Mouse (Mus musculus) gastrocnemius, adult 8-10 months (tissue): ENCODE measurements around the gene Tmbim4. TPM values are rescaled to one million over a fixed set of nuclear protein-coding genes. Genes with fewer than 3 reads are reported as not detected.
"Not testable (repeated sequence)": the region's sequence is repeated elsewhere in the genome, so short reads cannot be mapped to it uniquely, and the experiment has no call there.

Source experiments
- DNase-seq, 2 experiments: peaks; one replicate each; pipeline ENCODE4 v3.0.0; 2022; ENCODE audit warnings: low spot score in 2 of 2
- total RNA-seq, 4 experiments: library from RNA; stranded (reverse); gene quantifications; 2 replicates each; pipeline ENCODE4 v1.2.4; 2022

Tmbim4 gene
- total RNA-seq, 4 experiments from 2014 or later: 71.9 to 82.5 (median 78.6) TPM

DNA sequence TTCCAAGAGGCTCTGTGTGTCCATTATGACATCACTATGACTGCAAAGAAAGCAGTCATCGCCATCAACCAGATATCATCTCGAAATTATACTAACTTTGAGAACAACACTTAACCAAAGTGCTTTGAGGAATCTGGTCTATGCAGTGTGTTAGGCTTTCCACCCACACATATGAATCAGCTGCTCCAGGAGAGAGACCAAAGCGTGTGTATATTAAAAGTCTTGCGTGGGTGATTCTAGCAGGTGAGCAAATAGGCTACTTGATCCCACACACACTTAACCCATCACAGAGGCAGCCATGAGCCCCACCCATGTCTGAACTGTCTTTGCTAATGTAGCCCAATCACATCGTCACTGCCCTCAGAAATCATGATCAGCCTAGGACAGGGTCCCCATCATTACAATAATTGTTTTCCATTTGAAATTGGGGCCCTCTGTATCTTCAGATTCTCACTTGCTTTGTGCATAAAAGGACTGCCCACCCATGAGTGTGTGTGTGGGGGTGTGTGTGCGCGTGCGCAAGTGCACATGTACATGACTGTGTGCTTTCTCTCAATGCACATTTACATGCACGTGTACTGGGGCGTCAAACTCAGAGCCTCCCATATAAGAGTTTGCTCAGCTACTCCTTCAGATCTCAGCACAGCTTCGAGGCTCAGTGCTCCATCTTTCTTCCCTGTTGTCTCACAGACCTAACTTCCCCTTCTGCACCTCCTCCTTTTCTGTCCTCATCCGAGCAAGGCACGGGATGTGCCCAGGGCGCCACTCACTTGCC, 4.1 kb upstream of the Tmbim4 start:
- DNase-seq: no peak

DNA sequence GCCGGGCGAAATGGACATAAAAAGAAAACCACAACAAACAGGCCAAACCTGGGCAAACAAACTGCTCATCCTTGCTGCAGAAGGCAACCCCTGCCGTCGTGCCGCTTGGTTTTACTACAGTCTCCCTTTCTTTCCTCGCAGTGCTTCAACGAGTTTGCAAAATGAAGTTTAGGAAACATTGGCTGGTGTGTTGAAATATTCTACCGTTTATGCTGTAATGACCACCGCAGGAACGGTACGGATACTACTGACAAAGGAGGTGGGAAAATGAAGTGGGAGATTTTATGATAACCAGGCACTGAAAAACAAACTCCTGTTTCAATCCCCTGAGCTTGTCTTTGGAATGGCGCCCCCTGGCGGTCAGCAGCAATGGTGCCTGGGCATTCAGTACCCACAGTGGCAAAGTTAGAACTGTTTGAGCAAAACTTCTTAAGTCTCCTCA, 592 bp downstream of the Tmbim4 start, which contains the start of gene Irak3:
Gene Irak3, minus strand, starts transcription at position 170 of the 442 bp plus-strand sequence.
- peak; percentile 60 for DNase-seq

DNA sequence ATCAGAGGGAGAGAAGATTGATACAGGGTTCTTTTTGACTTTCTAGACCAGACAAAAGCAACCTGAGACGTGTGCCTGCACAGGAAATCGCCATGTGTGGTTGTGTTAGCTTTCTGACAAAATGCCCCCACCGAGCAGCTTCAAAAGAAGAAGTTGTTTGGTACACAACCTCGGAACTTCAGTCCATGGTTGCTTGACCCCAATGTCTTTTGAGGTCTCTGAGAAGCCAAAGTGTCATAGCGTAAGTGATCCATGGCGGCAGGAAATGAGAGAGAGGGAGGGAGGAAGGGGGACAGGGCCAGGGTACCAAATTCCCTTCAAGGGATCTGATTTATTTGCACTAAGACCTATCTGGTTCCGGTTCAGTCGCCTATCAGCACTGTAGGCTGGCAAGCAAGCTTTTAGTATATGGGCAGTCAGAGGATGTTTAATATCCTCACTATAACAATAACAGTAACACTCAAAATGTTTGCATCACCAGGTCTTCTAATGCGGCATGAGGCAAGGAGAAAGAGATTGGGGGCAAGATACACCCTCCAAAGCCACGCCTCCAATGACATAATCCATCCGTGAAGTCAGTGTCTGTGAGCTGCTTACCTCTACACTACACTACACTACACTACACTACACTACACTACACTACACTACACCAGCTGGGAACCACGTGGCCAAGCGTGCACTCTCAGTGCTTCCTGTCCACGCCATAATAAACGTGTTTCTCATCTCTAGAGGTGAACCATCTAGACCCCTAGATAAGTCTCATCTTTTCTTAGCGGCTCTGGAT, 1.3 kb downstream of the Tmbim4 start:
- DNase-seq: no peak

DNA sequence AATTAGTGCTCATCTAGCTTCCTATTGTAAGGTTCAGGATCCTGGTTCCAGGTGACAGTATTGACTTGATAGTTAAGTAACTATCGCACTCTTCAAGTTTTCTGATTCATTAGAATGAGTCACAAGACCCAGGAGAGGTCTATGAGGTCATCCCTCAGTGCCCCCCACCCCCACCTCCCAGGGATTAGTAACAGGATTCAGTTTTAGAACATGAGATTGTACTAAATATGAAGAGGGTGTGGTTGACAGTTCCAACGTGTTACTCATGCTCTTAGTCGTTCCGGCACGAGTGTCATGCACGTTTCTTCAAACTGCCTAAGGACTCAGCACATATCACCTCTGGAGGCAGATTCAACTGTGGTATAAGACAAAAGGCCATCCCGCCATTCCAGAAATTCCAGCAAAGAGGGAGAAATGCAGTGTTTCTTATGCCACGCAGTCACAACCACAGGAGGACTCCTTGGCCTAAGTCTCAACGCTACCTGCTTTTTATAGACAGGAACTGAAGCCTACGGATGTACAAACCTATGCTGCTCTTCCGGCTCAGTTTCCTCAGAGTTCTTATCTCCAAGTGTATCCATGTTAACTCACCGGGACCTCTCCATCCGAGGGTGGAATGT, 3.3 kb downstream of the Tmbim4 start:
- DNase-seq: no peak

DNA sequence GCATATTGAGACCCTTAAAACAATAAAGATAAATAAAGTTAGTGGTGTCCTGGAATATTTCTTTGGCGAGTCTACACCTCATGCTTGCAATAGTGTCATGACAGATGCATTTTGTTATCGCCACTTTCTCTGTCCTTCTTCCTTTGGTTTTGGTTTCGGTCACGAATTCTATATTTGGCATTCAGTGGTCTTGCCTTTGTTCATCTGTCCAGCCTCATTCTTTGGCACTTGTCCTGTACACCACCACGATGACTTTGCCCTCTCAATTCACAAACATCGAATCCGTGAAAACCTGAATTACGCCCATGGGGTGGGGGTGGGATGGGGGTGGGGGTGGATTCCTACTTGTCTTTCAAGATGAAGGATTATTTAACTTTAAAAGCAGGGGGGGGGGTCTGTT, 6.6 kb downstream of the Tmbim4 start:
- DNase-seq: no peak

DNA sequence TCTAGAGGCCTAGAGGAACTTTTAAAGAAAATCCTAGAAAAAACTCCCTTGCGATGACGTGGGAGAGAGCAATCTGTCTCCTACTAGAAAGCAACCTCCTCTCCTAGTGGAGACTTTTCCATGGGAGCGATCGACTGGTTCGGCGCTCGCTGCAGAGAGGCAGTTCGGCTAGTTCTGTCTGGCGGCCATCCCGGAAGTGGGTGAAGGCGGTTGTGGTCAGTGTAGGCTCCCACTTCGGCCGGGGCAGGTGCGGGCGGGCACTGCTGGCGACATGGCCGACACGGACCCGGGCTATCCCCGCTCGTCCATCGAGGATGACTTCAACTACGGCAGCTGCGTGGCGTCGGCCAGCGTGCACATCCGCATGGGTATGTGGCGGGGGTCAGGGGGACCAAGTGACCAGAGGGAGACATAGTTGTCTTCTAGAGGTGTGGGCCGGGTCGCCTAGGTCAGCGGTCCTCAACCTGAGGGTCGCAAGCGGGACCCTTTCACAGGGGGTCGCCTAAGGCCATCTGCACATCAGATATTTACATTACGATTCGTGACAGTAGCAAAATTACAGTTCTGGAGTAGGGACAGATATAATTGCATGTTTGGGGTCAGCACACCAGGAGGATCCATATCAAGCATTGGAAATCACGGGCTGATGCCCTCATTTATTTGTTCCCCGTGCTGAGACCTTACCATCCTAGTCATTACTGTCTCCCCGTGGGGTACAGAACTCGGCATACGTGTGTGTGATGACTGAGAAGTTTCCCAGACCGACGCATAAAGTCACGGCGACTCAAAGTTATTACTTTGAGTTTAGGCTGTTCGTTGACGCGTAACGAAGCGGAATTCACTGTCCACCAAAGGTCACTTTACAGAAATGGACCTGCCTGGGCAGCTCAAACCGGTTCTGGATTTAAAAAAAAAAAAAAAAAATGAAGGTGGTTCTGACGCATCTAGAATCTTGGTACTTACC, 7.5 kb downstream of the Tmbim4 start:
- DNase-seq: peak; percentile 70 to 83

DNA sequence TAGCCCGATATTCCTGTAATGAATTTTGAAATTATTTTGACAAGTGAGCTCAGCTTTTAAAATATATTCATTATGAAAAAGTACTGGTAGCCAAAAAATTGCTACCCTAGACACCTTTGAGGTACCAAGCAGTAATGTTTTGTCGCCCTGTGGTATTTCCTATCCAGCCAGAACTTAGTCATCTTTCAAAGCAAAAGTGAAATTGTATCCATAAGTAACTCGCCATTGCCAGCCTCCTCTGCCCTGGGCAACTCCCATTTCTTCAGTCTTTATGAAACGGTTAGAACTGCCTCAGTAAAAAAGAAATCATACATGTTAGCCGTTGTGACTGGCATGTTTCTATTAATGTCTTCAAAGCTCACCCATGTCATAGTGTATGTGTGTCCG, 8.1 kb downstream of the Tmbim4 start:
- no peak for DNase-seq

DNA sequence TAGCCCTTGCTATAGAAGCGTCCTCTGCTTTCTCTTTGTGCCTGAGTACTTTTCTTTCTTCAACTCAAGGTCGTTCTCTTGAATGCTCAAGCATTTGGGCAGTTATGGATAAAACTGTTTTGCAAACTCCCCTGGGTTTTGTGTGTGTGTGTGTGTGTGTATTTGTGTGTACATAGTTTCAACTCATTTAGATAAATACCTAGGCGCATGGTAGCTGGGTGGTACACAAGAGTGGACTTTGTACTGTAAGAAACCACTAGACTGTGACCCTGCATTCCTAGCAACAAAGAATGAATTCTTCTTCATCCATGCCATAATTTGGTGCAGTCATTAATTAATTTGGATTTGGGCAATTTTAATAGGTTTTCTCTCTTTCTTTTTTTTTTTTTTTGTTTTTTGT, 8.7 kb downstream of the Tmbim4 start:
- no peak for DNase-seq

DNA sequence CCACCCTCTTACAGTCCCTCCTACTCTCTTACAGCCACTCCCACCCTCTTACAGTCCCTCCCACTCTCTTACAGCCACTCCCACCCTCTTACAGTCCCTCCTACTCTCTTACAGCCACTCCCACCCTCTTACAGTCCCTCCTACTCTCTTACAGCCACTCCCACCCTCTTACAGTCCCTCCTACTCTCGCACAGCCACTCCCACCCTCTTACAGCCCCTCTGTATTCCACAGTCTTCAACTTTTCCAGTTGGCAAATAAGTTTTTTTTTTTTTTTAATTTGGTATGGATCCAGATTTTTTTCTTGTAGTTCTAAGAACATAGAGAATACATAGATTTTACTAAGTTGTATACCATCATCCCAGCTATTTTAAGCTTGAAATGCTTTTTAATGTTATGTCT, 15.7 kb downstream of the Tmbim4 start:
- DNase-seq: not testable (repeated sequence)

DNA sequence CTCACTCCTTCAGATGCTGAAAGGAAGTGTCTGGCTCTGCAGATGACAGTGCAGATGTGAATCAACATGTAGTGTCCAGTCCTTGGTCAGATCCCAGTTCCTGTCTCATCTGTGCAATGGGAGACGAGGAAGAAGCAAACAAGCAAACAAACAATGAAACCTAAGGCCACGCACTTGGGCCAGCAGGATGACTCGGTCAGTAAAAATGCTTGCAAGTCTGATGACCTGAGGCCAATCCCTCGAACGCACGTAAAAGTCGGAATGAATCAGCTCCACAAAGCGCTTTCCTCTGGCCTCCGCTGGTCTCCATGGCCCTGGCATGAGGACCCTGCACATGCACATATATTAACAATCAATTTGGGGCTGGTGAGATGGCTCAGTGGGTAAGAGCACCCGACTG, 17.6 kb downstream of the Tmbim4 start:
- DNase-seq: no peak

DNA sequence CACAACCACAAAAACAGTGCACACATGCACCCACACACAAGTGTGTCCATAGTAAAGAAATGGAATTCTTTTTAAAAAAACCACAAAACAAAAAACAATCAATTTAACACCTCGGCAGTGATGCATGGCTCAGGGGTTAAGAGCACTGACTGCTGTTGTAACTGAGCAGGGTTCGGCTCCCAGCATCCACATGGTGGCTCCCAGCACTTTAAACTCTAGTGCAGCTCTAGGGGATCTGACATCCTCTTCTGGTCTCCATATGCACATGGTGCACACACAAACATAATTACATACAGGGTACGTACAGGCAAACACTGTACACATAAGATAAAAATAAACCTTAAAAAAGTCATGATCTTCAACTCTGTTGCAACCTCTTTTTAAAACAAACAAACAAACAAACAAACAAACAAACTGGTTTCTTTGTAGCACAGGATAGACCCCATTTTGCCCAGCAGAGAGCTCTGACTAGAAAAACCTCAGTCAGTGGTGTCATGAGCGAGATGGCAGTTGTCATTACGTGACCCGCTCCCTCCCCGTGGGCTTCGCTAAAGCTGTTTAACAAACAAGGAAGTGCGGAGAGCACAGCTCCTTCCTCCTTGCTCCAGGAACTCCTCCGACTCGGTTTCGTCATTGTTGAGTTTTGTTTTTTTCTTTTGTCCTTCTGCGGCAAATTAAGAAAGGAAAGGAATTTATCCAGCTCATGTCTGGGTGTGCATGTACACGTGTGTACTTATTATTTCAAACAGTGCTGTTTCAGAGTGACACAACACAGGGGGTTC, 18.4 kb downstream of the Tmbim4 start:
- DNase-seq: no peak

DNA sequence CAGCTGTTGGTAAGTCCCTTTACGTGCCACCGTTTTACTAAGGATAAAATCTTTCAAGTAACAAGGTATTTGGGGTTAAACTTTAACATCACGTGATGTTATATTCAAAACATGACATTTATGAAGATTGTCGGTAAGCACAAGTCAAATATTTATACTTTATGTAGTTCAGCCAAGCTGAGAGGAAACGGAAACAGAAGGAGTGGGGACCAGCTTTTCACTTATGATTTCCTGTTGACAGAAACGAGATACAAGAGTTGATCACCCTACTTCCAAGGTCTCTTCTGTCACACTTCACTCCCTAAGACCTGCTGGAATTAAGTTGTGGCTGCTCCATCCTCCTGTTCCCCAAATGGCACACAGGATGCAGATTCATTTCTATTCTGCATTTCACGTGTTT, 19.4 kb downstream of the Tmbim4 start:
- DNase-seq: no peak

DNA sequence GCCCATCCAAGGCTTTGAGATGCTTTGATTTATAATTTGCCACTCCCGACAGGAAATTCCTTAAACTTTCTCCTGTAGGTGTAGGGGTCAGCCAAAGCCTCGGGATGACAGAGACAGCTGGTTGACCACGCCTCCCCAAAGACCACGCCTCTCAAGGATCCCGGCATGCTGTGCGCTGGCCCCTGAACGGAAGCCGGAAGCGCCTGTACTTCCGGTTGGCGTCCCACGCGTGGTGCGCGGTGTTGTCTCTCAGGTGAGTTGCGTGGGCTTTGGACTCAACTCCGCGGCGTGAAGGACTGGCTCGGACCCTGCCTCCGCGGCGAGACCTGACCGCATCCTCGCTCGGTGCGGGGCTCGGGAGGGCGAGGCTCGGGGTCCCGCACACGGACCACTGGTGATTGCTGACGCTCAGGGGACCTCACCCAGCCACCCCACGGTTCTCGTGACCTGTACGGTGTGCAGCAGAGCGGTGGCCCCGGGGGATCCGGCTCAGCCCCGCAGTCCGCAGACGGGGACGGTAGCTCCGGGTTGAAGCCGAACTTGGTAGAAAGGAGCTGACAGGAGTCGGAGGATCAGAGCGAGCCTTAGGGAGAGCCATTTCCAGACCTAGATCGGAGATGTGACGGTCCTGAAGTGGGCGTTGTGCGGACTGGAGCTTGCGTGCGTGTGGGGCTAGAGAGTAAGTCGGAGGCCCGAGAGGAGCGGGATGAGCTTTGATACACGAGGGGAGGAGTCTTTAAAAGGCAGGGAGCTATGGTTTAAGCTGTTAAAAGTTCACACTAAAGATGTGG, 25.7 kb downstream of the Tmbim4 start, which contains the start of gene Llph:
Gene Llph, plus strand, starts transcription at position 200 of the 791 bp plus-strand sequence.
- peak; percentile 65 to 78 for DNase-seq

DNA sequence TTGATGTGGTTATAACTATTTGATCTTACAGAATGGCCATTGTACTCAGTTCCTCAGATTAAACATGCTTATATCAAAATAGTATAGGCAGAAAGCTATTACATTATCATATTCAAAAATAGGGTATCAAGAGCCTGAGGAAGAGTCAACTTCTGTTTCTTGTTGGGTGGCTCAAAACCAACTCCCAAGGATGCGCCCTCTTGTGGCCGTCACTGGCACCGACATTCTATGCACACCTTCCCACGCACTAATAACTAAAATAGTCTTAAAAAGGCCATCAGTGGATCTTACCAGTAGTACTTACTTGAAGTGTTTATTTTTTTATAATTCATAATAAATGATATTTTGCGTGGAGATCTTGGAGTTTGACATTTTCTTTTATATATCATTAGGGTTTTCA, 30.3 kb downstream of the Tmbim4 start:
- DNase-seq: peak; percentile 9 to 20

DNA sequence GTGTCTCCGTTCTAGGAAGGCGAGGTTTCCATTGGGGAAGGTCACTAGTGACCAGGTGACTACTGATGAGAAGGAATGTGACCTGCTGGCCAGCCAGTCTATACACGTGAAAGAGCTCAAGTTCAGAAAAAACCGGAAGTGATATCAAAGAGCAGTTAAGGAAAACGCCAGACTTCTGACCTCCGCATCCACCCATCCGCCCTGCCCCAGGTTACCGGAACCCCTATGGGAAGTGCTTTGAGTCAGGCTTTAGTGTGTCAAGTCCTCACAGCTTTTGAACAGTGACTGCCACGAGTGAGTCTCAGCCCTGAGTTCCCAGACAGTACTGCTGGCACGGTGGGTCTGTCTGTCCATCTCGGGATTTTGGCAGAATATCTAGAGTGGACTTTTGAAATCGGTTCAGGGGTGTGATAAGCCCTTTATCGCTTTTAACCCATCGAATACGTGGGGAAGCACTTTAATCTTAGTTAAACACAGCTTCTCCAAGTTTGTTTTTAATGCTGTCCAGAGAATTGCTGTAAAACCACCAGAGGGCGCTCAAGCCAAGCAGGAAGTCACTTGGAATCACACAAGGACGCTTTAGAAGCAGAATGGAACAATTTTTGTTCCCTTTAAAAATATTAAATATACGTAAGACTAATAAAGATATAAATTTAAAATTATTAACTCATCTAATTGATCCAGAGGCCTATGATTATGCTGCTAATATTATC, 32.4 kb downstream of the Tmbim4 start:
- no peak for DNase-seq

DNA sequence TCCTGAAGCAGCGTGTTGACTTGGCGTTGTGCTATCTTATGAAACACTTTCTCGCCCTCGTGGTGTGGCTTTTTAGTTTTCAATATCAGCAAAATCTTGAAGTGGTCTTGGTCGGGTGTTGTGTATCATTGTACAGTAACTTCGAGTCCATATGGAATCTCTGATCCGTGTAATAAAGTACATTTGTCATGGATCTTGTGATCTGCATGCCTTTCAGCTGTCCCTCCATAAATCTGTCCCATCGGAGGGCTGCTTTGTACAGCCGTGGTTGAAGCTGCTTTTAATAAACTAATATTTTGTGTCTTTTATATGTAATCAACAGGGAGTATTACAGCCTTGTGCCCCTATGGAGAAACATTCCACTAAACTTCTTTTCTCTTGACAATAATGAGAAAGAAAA, 35.5 kb downstream of the Tmbim4 start:
- no peak for DNase-seq

DNA sequence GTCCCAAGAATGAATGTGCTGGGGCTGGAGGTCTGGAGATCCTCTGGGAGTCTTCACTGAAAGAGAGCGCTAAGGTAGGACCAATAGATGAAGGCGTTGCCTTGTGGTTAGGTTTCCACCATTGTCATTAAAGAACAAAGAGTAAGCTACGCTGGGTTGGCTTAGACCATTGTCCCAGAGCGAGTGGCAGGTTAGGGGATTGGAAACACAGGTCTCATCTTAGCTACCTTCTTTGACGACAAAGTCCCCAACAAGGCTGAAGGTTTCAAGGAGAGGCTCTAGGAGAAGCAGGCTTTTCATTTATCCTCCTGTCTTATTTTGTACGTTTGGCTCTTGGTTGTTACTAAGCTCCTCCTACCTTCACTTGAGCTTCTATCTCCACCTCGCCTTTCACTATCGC, 36.9 kb downstream of the Tmbim4 start:
- no peak for DNase-seq

DNA sequence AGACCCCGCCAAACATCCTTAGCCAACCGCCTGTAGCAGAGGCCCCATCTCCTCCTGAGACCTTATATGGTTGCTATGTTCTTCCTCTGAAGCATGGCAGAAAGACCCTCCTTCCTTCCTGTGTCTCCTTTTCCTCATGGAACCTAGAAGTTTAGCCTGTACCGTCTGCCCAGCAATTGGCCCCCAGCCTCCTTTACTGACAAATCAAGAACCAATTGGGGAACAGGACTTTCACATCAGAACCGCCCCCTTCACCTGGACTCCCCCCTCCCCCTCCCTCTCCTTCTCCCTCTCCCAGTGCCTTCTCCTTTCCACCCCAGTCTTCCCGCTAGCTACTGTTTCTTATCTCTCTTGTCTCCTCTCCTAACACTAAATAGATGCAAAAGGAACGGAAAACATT, 38.1 kb downstream of the Tmbim4 start:
- no peak for DNase-seq

DNA sequence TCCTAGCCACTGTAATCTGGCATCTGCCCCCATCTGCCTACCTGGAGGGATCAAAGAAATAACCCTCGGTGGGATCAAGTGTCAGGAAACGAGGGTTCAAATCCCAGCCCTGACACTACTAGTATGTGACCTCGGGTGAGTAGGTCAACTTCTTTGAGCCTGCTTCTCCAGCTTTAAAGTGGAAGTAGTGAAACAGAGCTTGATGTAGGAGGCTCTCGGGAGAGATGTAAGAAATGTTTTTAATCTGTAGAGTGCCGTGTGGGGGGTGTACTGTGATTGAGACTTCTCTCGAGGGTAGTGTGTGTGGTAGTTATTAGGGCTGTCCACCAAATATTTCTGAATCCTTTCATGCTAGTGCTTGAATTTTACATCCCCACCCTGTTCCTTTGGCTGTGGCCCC, 41.0 kb downstream of the Tmbim4 start:
- DNase-seq: no peak
